Mouse (Mus musculus): ENCODE results near the gene Nasp. TPM values are rescaled to one million over a fixed set of nuclear protein-coding genes. Genes with fewer than 3 reads are reported as not detected.

The Nasp gene
- polyA plus RNA-seq, 1 experiment from 2014 or later = 352 TPM

DNA sequence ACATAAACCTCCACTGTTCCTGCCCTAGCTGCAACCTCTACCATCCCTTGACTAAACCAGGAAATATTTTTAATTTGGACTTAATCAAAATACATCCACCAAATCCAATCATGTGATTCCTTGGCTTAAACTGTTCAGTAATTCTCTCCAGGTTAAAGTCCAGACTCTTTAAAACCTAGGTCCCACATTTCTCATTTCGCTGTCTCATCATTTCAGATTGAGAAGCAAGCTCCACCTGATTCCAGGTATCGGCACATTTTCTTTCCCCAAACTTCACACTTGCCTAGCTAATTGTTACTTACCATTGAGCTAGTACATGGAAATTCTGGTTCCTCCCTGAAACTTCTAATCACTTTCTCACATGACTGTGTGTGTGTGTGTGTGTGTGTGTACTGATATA, 21.7 kb upstream of the Nasp start:
- no peak for DNase-seq (ENCODE audit: low spot score)
- Histone ChIP-seq H3K4me3 (ENCODE audit: low read depth, low read length) (no peak overlapping the region), H3K36me3 (ENCODE audit: control insufficient read depth, insufficient read depth, low read length) (no peaks in the 10 kb centered on the region; the same call in 1 of the 2 replicates), H3K4me2 (ENCODE audit: low read depth, low read length, severe bottlenecking) (0 out of 2 replicates have a peak overlapping the region, but pooled peaks have one; percentile 8), H3K4me1 (replicated peaks; ENCODE audit: control insufficient read depth, insufficient read depth, low read length) (peaks cover 7% of the 10 kb centered on the region), H3K9me3 (ENCODE audit: control insufficient read depth, low read length) (no peaks in the 10 kb centered on the region), H3K9ac (ENCODE audit: low read length) (no peak overlapping the region; the same call in 1 of the 2 replicates), H3K27ac (ENCODE audit: low read depth, low read length) (no peak overlapping the region), H3K27me3 (ENCODE audit: control insufficient read depth, insufficient read depth, low read length) (no peaks in the 10 kb centered on the region)
- ATAC-seq (replicated peaks; ENCODE audit: low FRiP score) = no peak
- WGBS = 100% methylated on average over 2 of the region's 2 CpGs

DNA sequence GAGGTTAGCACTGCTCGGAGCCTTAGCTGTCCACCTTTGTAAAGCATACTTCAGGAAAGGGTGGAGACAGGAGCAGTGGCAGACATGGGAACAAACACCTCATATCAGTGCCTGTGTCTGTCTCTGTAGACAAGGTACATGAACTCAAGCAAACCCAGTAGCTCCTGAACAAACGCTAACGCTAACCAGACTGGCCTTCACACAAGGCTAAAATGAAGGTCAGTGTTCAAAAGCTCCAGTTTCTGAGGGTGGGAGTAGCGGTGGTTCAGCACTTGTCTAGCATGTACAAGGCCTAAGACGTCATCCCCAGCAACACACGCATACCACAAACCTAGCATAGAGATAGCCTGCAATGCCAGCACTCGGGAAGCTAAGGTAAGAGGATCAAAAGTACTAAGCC, 17.9 kb upstream of the Nasp start:
- Histone ChIP-seq H3K4me1 (replicated peaks; ENCODE audit: control insufficient read depth, insufficient read depth, low read length) (peaks cover 7% of the 10 kb centered on the region), H3K36me3 (ENCODE audit: control insufficient read depth, insufficient read depth, low read length) (peaks cover 11% of the 10 kb centered on the region), H3K27me3 (ENCODE audit: control insufficient read depth, insufficient read depth, low read length) (no peaks in the 10 kb centered on the region), H3K27ac (ENCODE audit: low read depth, low read length) (no peak overlapping the region), H3K9ac (ENCODE audit: low read length) (no peak overlapping the region), H3K4me2 (ENCODE audit: low read depth, low read length, severe bottlenecking) (no peak overlapping the region), H3K4me3 (ENCODE audit: low read depth, low read length) (no peak overlapping the region), H3K9me3 (ENCODE audit: control insufficient read depth, low read length) (no peaks in the 10 kb centered on the region)
- DNase-seq (ENCODE audit: low spot score) = no peak
- no peak for ATAC-seq (replicated peaks; ENCODE audit: low FRiP score)
- 92% methylated on average over 7 of the region's 7 CpGs for WGBS

DNA sequence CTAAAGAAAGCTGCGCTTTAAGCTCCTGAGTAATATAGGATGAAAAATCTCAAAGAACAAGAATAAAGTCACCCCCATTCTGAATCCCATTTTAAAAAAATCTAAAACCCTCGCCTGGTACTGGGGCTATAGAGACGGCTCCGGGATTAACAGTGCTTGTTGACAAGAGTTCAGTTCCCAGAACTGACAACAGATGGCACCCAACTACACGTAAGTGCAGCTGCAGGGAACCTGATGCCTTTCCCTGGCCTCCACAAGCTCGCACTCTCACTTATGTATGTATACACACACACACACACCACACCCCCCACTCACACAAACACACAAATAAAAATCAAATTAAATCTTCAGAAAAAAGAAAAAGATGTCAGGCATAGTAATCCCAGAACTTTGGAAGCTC, 16.6 kb upstream of the Nasp start:
- Histone ChIP-seq H3K4me1 (replicated peaks; ENCODE audit: control insufficient read depth, insufficient read depth, low read length) (no peaks in the 10 kb centered on the region; the same call in 1 of the 2 replicates), H3K9ac (ENCODE audit: low read length) (no peak overlapping the region), H3K4me2 (ENCODE audit: low read depth, low read length, severe bottlenecking) (no peak overlapping the region), H3K27me3 (ENCODE audit: control insufficient read depth, insufficient read depth, low read length) (no peaks in the 10 kb centered on the region), H3K36me3 (ENCODE audit: control insufficient read depth, insufficient read depth, low read length) (peaks cover 15% of the 10 kb centered on the region), H3K4me3 (ENCODE audit: low read depth, low read length) (no peak overlapping the region), H3K9me3 (ENCODE audit: control insufficient read depth, low read length) (no peaks in the 10 kb centered on the region), H3K27ac (ENCODE audit: low read depth, low read length) (no peak overlapping the region)
- ATAC-seq (replicated peaks; ENCODE audit: low FRiP score) (no peak), DNase-seq (ENCODE audit: low spot score) (no peak)
- 72% methylated on average over 6 of the region's 6 CpGs for WGBS

DNA sequence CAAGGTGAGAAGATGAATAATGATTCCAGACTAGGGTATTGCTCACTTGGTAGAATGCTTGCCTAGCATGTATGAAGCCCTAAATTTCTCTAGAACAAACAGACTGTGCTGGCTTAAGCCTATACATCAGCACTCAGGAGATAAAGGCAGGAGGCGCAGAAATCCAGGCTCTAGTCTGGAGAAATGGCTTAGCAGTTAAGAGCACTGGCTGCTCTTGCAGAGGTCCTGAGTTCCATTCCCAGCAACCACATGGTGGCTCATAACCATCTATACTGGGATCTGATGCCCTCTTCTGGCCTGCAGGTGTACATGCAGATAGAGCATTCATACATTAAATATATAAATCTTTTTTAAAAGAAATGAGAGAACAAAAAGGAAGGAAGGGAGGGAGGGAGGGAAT, 14.3 kb upstream of the Nasp start:
- Histone ChIP-seq H3K9ac (ENCODE audit: low read length) (no peak overlapping the region), H3K36me3 (ENCODE audit: control insufficient read depth, insufficient read depth, low read length) (peaks cover 20% of the 10 kb centered on the region), H3K4me1 (replicated peaks; ENCODE audit: control insufficient read depth, insufficient read depth, low read length) (no peaks in the 10 kb centered on the region; the same call in 1 of the 2 replicates), H3K4me2 (ENCODE audit: low read depth, low read length, severe bottlenecking) (no peak overlapping the region), H3K27me3 (ENCODE audit: control insufficient read depth, insufficient read depth, low read length) (no peaks in the 10 kb centered on the region), H3K4me3 (ENCODE audit: low read depth, low read length) (no peak overlapping the region), H3K9me3 (ENCODE audit: control insufficient read depth, low read length) (no peaks in the 10 kb centered on the region), H3K27ac (ENCODE audit: low read depth, low read length) (no peak overlapping the region)
- DNase-seq (ENCODE audit: low spot score) (no peak), ATAC-seq (replicated peaks; ENCODE audit: low FRiP score) (no peak)
- WGBS = 96% methylated on average over 1 of the region's 1 CpGs

DNA sequence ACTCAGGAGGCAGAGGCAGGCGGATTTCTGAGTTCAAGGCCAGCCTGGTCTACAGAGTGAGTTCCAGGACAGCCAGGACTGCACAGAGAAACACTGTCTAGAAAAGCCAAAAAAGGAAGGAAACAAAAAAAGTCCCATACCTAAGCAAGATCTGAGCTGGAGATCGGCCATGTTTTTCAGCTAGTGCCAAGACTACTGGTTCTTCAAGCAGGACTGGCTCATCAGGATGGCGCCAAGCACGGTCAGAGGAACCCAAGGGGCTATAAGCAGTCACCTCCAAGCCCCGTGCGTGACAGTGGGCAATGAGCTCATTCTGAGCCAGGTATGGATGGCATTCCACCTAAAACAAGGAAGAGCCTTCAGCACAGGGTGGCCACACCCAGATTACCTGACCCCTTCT, 11.1 kb upstream of the Nasp start:
- DNase-seq (ENCODE audit: low spot score) (no peak), ATAC-seq (replicated peaks; ENCODE audit: low FRiP score) (no peak)
- H3K9ac ChIP-seq (ENCODE audit: low read length) = no peak overlapping the region
- no peak overlapping the region for H3K4me3 ChIP-seq (ENCODE audit: low read depth, low read length)
- no peaks in the 10 kb centered on the region for H3K27me3 ChIP-seq (ENCODE audit: control insufficient read depth, insufficient read depth, low read length)
- H3K36me3 ChIP-seq (ENCODE audit: control insufficient read depth, insufficient read depth, low read length) = peaks cover 29% of the 10 kb centered on the region
- WGBS = 97% methylated on average over 6 of the region's 6 CpGs
- H3K4me1 ChIP-seq (replicated peaks; ENCODE audit: control insufficient read depth, insufficient read depth, low read length) = no peaks in the 10 kb centered on the region
- no peaks in the 10 kb centered on the region for H3K9me3 ChIP-seq (ENCODE audit: control insufficient read depth, low read length)
- H3K4me2 ChIP-seq (ENCODE audit: low read depth, low read length, severe bottlenecking) = no peak overlapping the region
- H3K27ac ChIP-seq (ENCODE audit: low read depth, low read length) = no peak overlapping the region

DNA sequence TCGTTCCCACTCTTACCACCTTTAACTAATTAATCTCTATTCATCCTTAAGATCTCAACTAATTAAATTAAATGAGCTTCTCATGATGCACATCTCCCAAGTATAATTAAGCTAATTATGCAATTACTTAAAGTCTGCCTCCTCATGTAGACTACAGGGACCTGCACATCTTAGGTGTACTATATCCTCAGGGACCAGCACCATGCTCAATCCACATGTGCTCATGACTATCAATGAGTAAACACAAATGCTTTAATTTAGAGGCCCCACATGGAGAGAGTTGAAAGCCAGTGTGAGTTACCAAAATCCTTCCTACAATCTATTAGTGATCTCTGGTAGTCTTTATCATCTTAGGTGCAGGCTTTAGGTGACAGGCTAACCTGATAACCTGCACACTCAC, 7.5 kb upstream of the Nasp start:
- 72% methylated on average over 1 of the region's 1 CpGs for WGBS
- no peak for ATAC-seq (replicated peaks; ENCODE audit: low FRiP score)
- no peak overlapping the region for H3K4me3 ChIP-seq (ENCODE audit: low read depth, low read length)
- H3K36me3 ChIP-seq (ENCODE audit: control insufficient read depth, insufficient read depth, low read length) = peaks cover 18% of the 10 kb centered on the region
- no peak for DNase-seq (ENCODE audit: low spot score)
- no peaks in the 10 kb centered on the region for H3K9me3 ChIP-seq (ENCODE audit: control insufficient read depth, low read length)
- H3K27ac ChIP-seq (ENCODE audit: low read depth, low read length) = no peak overlapping the region
- H3K4me1 ChIP-seq (replicated peaks; ENCODE audit: control insufficient read depth, insufficient read depth, low read length) = no peaks in the 10 kb centered on the region
- no peaks in the 10 kb centered on the region for H3K27me3 ChIP-seq (ENCODE audit: control insufficient read depth, insufficient read depth, low read length)
- H3K9ac ChIP-seq (ENCODE audit: low read length) = no peak overlapping the region
- no peak overlapping the region for H3K4me2 ChIP-seq (ENCODE audit: low read depth, low read length, severe bottlenecking)

DNA sequence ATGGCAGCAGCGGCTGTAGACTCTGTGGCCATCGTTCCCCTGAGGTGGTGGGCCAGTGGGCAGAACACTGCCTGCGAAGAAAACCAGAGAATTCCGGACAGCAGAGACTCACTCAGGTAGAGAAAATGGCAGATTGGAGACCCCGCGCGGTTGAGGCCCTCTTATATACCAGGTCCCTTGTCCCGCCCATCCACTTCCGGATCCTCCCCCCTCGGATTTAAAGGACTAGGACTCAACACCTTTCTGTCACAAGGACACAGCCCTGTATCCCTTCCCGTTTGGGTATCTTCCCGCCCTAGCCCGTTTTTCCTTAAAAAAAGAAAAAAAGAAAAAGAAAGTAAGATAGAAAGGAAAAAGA, 403 bp downstream of the Nasp start:
- WGBS = 0% methylated on average over 13 of the region's 13 CpGs
- H3K9me3 ChIP-seq (ENCODE audit: control insufficient read depth, low read length) = no peaks in the 10 kb centered on the region
- H3K36me3 ChIP-seq (ENCODE audit: control insufficient read depth, insufficient read depth, low read length) = no peaks in the 10 kb centered on the region; the same call in 1 of the 2 replicates

DNA sequence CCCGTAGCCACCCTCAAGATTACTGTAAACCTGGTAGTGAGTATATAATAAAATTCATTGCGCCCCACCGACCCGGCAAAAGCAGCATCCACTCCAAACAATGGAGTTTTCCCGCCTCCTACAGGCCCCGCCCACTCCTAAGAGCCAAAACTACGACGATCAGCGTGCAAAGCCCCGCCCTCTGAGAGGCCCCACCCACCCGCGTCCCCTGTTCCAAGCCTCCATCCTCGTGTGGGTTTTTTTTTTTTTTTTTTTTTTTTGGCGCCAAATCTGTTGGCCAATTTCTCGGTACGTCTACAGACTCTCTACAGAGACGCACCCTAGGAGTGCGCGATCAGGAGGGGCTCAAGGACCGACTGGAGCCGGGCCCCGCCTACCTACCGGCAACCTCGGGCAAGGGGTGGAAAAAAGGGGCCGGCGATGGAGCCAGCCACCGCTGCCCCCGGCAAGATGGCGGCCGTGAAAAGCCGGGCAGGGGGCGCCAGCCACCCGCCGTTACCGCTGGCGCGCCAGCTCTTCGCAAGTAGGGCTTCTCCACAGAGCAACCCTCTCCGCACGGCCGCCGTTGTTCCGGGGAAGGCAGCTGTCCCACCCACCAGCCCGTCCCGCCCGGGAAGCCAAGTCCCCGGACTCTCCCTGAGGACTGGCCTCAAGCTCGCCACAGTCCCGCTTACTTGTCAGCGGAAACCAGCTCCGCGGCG, 933 bp downstream of the Nasp start:
- H3K27ac ChIP-seq (ENCODE audit: low read depth, low read length) = peak overlapping the region; percentile 92
- DNase-seq (ENCODE audit: low spot score) (peak; percentile 97), ATAC-seq (replicated peaks; ENCODE audit: low FRiP score) (peak; percentile 85)
- peak overlapping the region; percentile 98 for H3K9ac ChIP-seq (ENCODE audit: low read length)
- H3K27me3 ChIP-seq (ENCODE audit: control insufficient read depth, insufficient read depth, low read length) = no peaks in the 10 kb centered on the region
- no peaks in the 10 kb centered on the region for H3K9me3 ChIP-seq (ENCODE audit: control insufficient read depth, low read length)
- WGBS = under 1% methylated on average over 52 of the region's 53 CpGs
- H3K4me2 ChIP-seq (ENCODE audit: low read depth, low read length, severe bottlenecking) = peak overlapping the region; percentile 49
- H3K4me3 ChIP-seq (ENCODE audit: low read depth, low read length) = peak overlapping the region; percentile 100
- H3K36me3 ChIP-seq (ENCODE audit: control insufficient read depth, insufficient read depth, low read length) = no peaks in the 10 kb centered on the region; the same call in 1 of the 2 replicates
- peaks cover 4% of the 10 kb centered on the region; the same call in 1 of the 2 replicates for H3K4me1 ChIP-seq (replicated peaks; ENCODE audit: control insufficient read depth, insufficient read depth, low read length)

More for the DNA sequence above, 403 bp downstream of the Nasp start:
- Histone ChIP-seq H3K4me1 (replicated peaks; ENCODE audit: control insufficient read depth, insufficient read depth, low read length) (peaks cover 4% of the 10 kb centered on the region; the same call in 1 of the 2 replicates), H3K4me3 (ENCODE audit: low read depth, low read length) (peak overlapping the region; percentile 100), H3K27me3 (ENCODE audit: control insufficient read depth, insufficient read depth, low read length) (no peaks in the 10 kb centered on the region), H3K9ac (ENCODE audit: low read length) (peak overlapping the region; percentile 98), H3K27ac (ENCODE audit: low read depth, low read length) (peak overlapping the region; percentile 92), H3K4me2 (ENCODE audit: low read depth, low read length, severe bottlenecking) (peak overlapping the region; percentile 49)
- DNase-seq (ENCODE audit: low spot score) (peak; percentile 94), ATAC-seq (replicated peaks; ENCODE audit: low FRiP score) (peak; percentile 95)

DNA sequence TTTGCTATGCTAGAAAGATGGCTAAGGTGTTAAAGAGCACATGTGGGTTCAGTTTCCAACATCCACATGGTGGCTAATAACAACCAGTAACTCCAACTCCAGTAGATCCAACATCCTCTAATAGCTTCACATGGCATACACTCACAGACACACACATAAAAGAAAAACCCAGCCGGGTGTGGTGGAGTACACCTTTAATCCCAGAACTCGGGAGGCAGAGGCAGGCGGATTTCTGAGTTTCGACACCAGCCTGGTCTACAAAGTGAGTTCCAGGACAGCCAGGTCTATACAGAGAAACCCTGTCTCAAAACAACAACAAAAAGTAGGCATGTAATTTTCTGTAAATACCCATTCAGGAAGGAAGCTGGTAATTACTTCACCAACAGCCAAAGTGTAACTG, 2.9 kb downstream of the Nasp start:
- Histone ChIP-seq H3K4me2 (ENCODE audit: low read depth, low read length, severe bottlenecking) (peak overlapping the region; percentile 15; the same call in 1 of the 2 replicates), H3K36me3 (ENCODE audit: control insufficient read depth, insufficient read depth, low read length) (peaks cover 4% of the 10 kb centered on the region; the same call in 1 of the 2 replicates), H3K4me3 (ENCODE audit: low read depth, low read length) (no peak overlapping the region), H3K27me3 (ENCODE audit: control insufficient read depth, insufficient read depth, low read length) (no peaks in the 10 kb centered on the region), H3K9ac (ENCODE audit: low read length) (no peak overlapping the region), H3K9me3 (ENCODE audit: control insufficient read depth, low read length) (no peaks in the 10 kb centered on the region), H3K4me1 (replicated peaks; ENCODE audit: control insufficient read depth, insufficient read depth, low read length) (peaks cover 4% of the 10 kb centered on the region; the same call in 1 of the 2 replicates), H3K27ac (ENCODE audit: low read depth, low read length) (no peak overlapping the region)
- ATAC-seq (replicated peaks; ENCODE audit: low FRiP score) (no peak), DNase-seq (ENCODE audit: low spot score) (no peak)
- 90% methylated on average over 4 of the region's 4 CpGs for WGBS

All from forebrain, embryonic 11.5 days (tissue).